Mouse (Mus musculus): ENCODE measurements around the gene Lzts3. TPM values are rescaled to one million over a fixed set of nuclear protein-coding genes. Genes with fewer than 3 reads are reported as not detected.

Gene Lzts3
- polyA plus RNA-seq, 1 experiment = 200 TPM

DNA sequence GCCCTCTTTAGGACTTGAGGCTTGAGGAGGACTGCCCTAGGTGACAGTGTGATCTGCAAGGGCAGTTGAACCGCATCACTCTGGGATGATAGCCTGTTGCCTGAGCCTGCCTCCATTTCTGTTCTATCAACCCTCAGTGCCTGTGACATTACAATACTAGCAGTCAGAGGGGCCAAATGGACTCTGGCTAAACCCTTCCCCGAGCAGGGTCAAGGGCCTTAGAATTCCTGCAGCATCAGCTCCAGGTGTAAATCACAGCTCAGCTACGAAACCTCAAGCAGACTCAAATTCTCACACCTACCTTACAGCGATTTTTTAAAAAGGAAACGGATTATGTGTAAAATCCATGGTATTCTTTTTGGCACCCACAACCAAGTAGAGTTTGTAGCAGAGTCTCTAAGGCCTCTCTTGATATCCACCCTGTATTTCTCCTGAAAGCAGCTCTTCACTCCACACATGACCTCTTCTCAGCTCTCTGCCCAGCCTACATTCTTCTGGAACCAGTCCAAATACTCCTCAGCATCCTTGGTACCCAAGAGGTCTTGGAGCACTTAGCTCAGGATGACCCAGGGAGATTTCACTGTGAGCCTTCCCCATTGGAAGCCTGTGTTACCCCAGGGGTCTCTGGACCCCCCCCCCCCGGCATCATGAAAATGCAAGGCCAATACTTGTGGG is 1.1 kb downstream of the Lzts3 start:
- H3K4me1 ChIP-seq (ENCODE audit: control insufficient read depth, insufficient read depth, low read length) = peaks cover 4% of the 10 kb centered on the region; the same call in 1 of the 2 replicates
- peak overlapping the region; percentile 57 for H3K4me3 ChIP-seq (ENCODE audit: insufficient read depth, low read length)
- no peak for TF ChIP-seq POLR2A (IDR thresholded peaks at IDR 0.05; ENCODE audit: extremely low read depth, insufficient read depth, low read length)
- no peak for TF ChIP-seq CTCF (IDR thresholded peaks at IDR 0.05; ENCODE audit: extremely low read depth, insufficient read depth, low read length)
- peak overlapping the region; percentile 6 for H3K27ac ChIP-seq (ENCODE audit: insufficient read depth, low read length)

DNA sequence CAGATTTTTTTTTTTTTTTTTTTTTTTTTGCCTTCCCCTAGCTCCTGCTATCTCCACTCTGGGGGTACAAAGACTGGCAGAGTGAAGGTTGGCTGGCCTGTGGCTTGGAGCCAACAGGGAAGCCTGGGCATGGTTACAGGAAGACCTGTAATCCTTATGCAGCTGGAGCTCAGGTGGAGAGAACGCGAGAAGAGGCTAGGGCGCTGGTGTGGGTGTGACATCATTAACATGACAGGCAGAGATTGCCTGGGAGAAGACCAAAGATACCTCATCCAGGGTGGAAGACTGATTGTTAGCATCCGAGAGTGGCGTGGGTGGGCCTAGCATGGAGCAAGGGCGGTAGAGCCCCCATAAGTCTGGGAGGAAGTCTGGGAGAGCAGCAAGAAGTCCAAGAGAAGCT is 3.3 kb downstream of the Lzts3 start:
- no peak for TF ChIP-seq POLR2A (IDR thresholded peaks at IDR 0.05; ENCODE audit: extremely low read depth, insufficient read depth, low read length)
- TF ChIP-seq CTCF (IDR thresholded peaks at IDR 0.05; ENCODE audit: extremely low read depth, insufficient read depth, low read length) = no peak
- Histone ChIP-seq H3K4me3 (ENCODE audit: insufficient read depth, low read length) (no peak overlapping the region), H3K27ac (ENCODE audit: insufficient read depth, low read length) (no peak overlapping the region), H3K4me1 (ENCODE audit: control insufficient read depth, insufficient read depth, low read length) (peaks cover 6% of the 10 kb centered on the region; the same call in 1 of the 2 replicates)

GRCm38 (mm10) chr2:130638101-130638611 is 4.4 kb downstream of the Lzts3 start:
- no peak for TF ChIP-seq CTCF (IDR thresholded peaks at IDR 0.05; ENCODE audit: extremely low read depth, insufficient read depth, low read length)
- no peak for TF ChIP-seq POLR2A (IDR thresholded peaks at IDR 0.05; ENCODE audit: extremely low read depth, insufficient read depth, low read length)
- Histone ChIP-seq H3K4me1 (ENCODE audit: control insufficient read depth, insufficient read depth, low read length) (peaks cover 6% of the 10 kb centered on the region; the same call in 1 of the 2 replicates), H3K27ac (ENCODE audit: insufficient read depth, low read length) (no peak overlapping the region), H3K4me3 (ENCODE audit: insufficient read depth, low read length) (no peak overlapping the region)

DNA sequence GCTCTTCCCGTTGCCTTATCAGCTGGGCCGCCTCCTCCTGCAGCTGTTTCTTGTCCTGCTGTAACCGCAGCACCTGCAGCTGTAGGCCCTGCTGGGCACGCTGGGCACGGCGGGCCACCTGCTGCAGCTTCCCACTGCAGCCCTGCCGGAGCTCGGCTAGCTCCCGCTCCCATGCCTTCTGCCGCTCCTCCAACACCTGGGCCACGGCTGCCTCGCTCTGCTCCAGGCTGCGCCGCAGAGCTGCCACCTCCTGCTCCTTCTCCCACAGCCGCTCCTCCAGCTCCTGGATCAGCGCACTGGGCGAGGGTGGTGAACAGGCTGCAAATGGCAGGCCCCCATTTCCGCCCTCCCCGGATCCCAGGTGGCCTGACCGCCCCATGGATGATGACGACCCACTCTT is 6.8 kb downstream of the Lzts3 start:
- Histone ChIP-seq H3K4me3 (ENCODE audit: insufficient read depth, low read length) (no peak overlapping the region), H3K27ac (ENCODE audit: insufficient read depth, low read length) (peak overlapping the region; percentile 55; the same call in 1 of the 2 replicates), H3K4me1 (ENCODE audit: control insufficient read depth, insufficient read depth, low read length) (peaks cover 4% of the 10 kb centered on the region; the same call in 1 of the 2 replicates)
- TF ChIP-seq CTCF (IDR thresholded peaks at IDR 0.05; ENCODE audit: extremely low read depth, insufficient read depth, low read length) (no peak), POLR2A (IDR thresholded peaks at IDR 0.05; ENCODE audit: extremely low read depth, insufficient read depth, low read length) (no peak)

DNA sequence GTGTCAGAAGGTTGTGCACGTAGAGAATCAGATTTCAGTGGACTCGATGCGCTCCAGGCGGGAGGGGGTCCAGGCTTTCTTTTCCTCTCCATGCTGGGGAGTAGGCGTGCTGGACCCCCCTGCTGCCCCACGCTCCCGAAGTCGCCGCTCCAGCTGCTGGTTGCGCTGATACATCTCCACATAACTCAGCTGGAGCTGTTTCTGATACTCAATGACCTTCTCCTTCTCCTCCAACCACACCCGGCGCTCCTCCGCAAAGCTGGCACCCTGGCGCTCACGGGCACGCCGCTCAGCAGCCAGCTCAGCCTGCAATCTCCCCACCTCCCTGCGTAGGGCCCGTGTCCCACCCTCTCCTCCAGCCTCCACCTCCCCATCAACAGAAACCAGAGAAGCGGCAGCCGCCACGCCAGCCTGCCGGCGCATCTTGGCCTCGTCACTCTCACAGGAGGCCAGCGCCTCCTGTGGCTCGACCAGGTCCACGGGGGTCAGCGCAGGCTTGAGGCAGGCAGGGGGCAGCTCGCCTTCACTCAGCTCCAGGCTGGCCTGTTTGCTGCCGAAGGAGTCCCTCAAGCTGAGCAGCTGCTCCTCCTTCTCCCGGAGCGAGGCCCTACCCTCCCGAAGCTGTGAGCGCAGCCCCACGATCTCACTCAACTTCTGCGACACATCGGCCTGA is 7.7 kb downstream of the Lzts3 start:
- Histone ChIP-seq H3K27ac (ENCODE audit: insufficient read depth, low read length) (peak overlapping the region; percentile 79), H3K4me3 (ENCODE audit: insufficient read depth, low read length) (0 out of 2 replicates have a peak overlapping the region, but pooled peaks have one; percentile 9), H3K4me1 (ENCODE audit: control insufficient read depth, insufficient read depth, low read length) (peaks cover 4% of the 10 kb centered on the region; the same call in 1 of the 2 replicates)
- TF ChIP-seq POLR2A (IDR thresholded peaks at IDR 0.05; ENCODE audit: extremely low read depth, insufficient read depth, low read length) (no peak), CTCF (IDR thresholded peaks at IDR 0.05; ENCODE audit: extremely low read depth, insufficient read depth, low read length) (no peak)

- TF ChIP-seq POLR2A (IDR thresholded peaks at IDR 0.05; ENCODE audit: extremely low read depth, insufficient read depth, low read length) (no peak), CTCF (IDR thresholded peaks at IDR 0.05; ENCODE audit: extremely low read depth, insufficient read depth, low read length) (no peak)
- H3K27ac ChIP-seq (ENCODE audit: insufficient read depth, low read length) = peak overlapping the region; percentile 79; the same call in 1 of the 2 replicates
- H3K4me3 ChIP-seq (ENCODE audit: insufficient read depth, low read length) = no peak overlapping the region
- peaks cover 3% of the 10 kb centered on the region; the same call in 1 of the 2 replicates for H3K4me1 ChIP-seq (ENCODE audit: control insufficient read depth, insufficient read depth, low read length)
Measured at GRCm38 (mm10) chr2:130634006-130634738, 8.4 kb downstream of the Lzts3 start.

- no peak overlapping the region for H3K4me3 ChIP-seq (ENCODE audit: insufficient read depth, low read length)
- H3K4me1 ChIP-seq (ENCODE audit: control insufficient read depth, insufficient read depth, low read length) = peaks cover 1% of the 10 kb centered on the region; the same call in 1 of the 2 replicates
- H3K27ac ChIP-seq (ENCODE audit: insufficient read depth, low read length) = no peak overlapping the region
- TF ChIP-seq POLR2A (IDR thresholded peaks at IDR 0.05; ENCODE audit: extremely low read depth, insufficient read depth, low read length) (no peak), CTCF (IDR thresholded peaks at IDR 0.05; ENCODE audit: extremely low read depth, insufficient read depth, low read length) (no peak)
Measured at GRCm38 (mm10) chr2:130632887-130633675, 9.5 kb downstream of the Lzts3 start.

DNA sequence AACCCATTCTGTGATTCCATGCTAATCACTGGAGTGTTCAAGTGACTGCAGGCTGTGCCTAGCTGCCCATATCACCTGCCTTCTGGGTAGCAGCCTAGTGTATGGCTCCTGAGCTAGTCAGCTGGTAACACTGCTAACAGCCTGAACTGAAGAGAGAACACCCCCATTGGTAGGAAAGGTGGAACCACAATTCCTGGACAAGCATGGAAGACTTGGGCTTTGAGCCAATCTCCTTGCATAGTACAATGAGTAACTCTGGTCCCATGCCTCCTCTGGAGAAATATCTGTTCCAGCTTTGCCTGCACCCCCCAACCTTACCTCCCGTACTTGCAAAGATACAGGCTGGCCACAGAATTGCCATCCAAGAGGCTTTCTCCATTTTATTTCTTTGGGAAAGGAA is 10.2 kb downstream of the Lzts3 start:
- no peak overlapping the region for H3K27ac ChIP-seq (ENCODE audit: insufficient read depth, low read length)
- H3K4me3 ChIP-seq (ENCODE audit: insufficient read depth, low read length) = no peak overlapping the region
- H3K4me1 ChIP-seq (ENCODE audit: control insufficient read depth, insufficient read depth, low read length) = peaks cover 1% of the 10 kb centered on the region; the same call in 1 of the 2 replicates
- 0 out of 2 replicates have a peak, but pooled peaks have one; percentile 27 for TF ChIP-seq POLR2A (IDR thresholded peaks at IDR 0.05; ENCODE audit: extremely low read depth, insufficient read depth, low read length)
- TF ChIP-seq CTCF (IDR thresholded peaks at IDR 0.05; ENCODE audit: extremely low read depth, insufficient read depth, low read length) = no peak
